Mouse (Mus musculus) small intestine, adult 2 months (tissue): ENCODE results near the gene Acaa1b.

ENCODE experiments used
- CTCF ChIP-seq: fragments of 200-500 bp; IDR thresholded peaks from 2 replicates; pipeline ENCODE4 v1.5.1; 2012; ENCODE audit warnings: low read depth, mild to moderate bottlenecking, control low read depth, inconsistent platforms, low read length, moderate library complexity, mixed read lengths; ENCODE audit not compliant: insufficient replicate concordance, insufficient read length; ENCODE audit errors: extremely low read depth
- POLR2A ChIP-seq: fragments of 200-500 bp; IDR thresholded peaks from 2 replicates; pipeline ENCODE4 v1.6.1; 2012; ENCODE audit warnings: low read depth, mild to moderate bottlenecking, control low read depth, inconsistent platforms, low read length, moderate library complexity

GRCm38 (mm10) chr9:119143372-119143771 is 13.5 kb downstream of the Acaa1b start:
- TF ChIP-seq POLR2A (no peak), CTCF (no peak)
